Mouse (Mus musculus) neural tube, embryonic 11.5 days (tissue): ENCODE measurements around the gene Atp6v1g2. TPM values are rescaled to one million over a fixed set of nuclear protein-coding genes. Genes with fewer than 3 reads are reported as not detected.

Source experiments
- ATAC-seq: fragments of 200-750 bp; cut with Nextera tagmentation; 2 replicates; pipeline ENCODE4 v1.8.0; 2017; ENCODE audit warnings: moderate number of reproducible peaks, mild to moderate bottlenecking, moderate TSS enrichment, moderate library complexity; ENCODE audit not compliant: insufficient read depth, low FRiP score, low TSS enrichment
- DNase-seq: peaks from one replicate; pipeline ENCODE4 v3.0.0-alpha.2; 2015; ENCODE audit warnings: low spot score
- H3K27ac ChIP-seq: fragments of 300-500 bp; sonication (generic); 2 replicates; pipeline ENCODE4 v1.5.1; 2014; ENCODE audit warnings: low read depth, mild to moderate bottlenecking, low read length
- H3K27me3 ChIP-seq: fragments of 300-500 bp; sonication (generic); 2 replicates; pipeline ENCODE4 v1.6.1; 2014; ENCODE audit warnings: mild to moderate bottlenecking, low read length, mixed read lengths; ENCODE audit not compliant: control insufficient read depth, insufficient read depth
- H3K36me3 ChIP-seq: fragments of 300-500 bp; sonication (generic); 2 replicates; pipeline ENCODE4 v1.6.1; 2014; ENCODE audit warnings: mild to moderate bottlenecking, low read length, moderate library complexity, mixed read lengths; ENCODE audit not compliant: control insufficient read depth, insufficient read depth
- H3K4me1 ChIP-seq: fragments of 300-500 bp; sonication (generic); 2 replicates; pipeline ENCODE4 v1.6.1; 2014; ENCODE audit warnings: low read length, mixed read lengths; ENCODE audit not compliant: control insufficient read depth, insufficient read depth
- H3K4me2 ChIP-seq: fragments of 300-500 bp; sonication (generic); 2 replicates; pipeline ENCODE4 v1.6.1; 2014; ENCODE audit warnings: low read depth, mild to moderate bottlenecking, moderate library complexity
- H3K4me3 ChIP-seq: fragments of 300-500 bp; sonication (generic); 2 replicates; pipeline ENCODE4 v1.5.1; 2014; ENCODE audit warnings: low read depth, low read length
- H3K9ac ChIP-seq: fragments of 300-500 bp; sonication (generic); 2 replicates; pipeline ENCODE4 v1.6.1; 2014; ENCODE audit warnings: mild to moderate bottlenecking, low read length
- H3K9me3 ChIP-seq: fragments of 300-500 bp; sonication (generic); 2 replicates; pipeline ENCODE4 v1.6.1; 2016; ENCODE audit warnings: low read length; ENCODE audit not compliant: control insufficient read depth
- WGBS: fragments of 180-500 bp; shearing (Covaris S2); extraction: QIAGEN DNeasy Blood & Tissue Kit; methylation state at CpG from one replicate; pipeline ENCODE4 v1.1.7; 2014; 5-methylcytosine and 5-hydroxymethylcytosine counted together
- polyA plus RNA-seq: library from polyadenylated mRNA; unstranded; fragments of >200 nt; fragmentation: Nextera tagmentation; extraction: Ambion mirVana; gene quantifications from 2 replicates; pipeline ENCODE4 v1.2.1, GENCODE M21; 2014

Atp6v1g2 gene
- polyA plus RNA-seq, 1 experiment from 2014 or later: 16.8 TPM

DNA sequence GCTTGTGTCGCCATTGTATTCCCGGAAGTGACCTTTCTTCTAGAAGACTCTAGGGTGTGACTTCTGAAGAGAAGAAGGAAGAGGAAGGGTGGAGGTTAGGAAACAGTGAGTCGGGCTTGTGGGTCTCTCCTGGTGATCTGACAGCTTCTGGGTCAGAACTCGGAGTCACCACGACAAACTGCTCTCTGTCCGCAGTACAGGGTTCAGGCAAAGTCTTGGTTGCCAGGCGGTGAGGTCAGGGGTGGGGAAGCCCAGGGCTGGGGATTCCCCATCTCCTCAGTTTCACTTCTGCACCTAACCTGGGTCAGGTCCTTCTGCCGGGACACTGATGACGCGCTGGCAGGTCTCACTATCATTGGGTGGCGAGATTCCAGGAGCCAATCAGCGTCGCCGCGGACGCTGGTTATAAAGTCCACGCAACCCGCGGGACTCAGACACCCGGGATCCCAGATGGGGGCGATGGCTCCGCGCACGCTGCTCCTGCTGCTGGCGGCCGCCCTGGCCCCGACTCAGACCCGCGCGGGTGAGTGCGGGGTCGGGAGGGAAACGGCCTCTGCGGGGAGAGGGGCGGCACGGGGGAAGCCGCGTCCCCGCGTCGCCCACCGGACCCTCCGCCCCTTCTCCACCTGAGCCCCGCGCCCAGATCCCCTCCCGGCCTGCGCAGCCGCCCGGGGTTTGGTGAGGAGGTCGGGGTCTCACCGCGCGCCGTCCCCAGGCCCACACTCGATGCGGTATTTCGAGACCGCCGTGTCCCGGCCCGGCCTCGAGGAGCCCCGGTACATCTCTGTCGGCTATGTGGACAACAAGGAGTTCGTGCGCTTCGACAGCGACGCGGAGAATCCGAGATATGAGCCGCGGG lies 29.4 kb downstream of the Atp6v1g2 start, which contains the start of gene H2-D1:
H2-D1 (plus strand) TSS at position 67 of the 859 bp plus-strand sequence.
- DNase-seq (peak; percentile 86), ATAC-seq (peak; percentile 92)
- no peaks in the 10 kb centered on the region for H3K4me1 ChIP-seq
- H3K9ac ChIP-seq: peak within 1 kb of the TSS; percentile 73
- no peaks in the 10 kb centered on the region for H3K27me3 ChIP-seq
- no peaks in the 10 kb centered on the region for H3K36me3 ChIP-seq
- under 1% methylated on average over 71 of the region's 73 CpGs for WGBS
- H3K4me2 ChIP-seq: peak within 1 kb of the TSS; percentile 91
- H3K9me3 ChIP-seq: no peaks in the 10 kb centered on the region
- peak within 1 kb of the TSS; percentile 66 for H3K4me3 ChIP-seq
- no peak within 1 kb of the TSS for H3K27ac ChIP-seq

DNA sequence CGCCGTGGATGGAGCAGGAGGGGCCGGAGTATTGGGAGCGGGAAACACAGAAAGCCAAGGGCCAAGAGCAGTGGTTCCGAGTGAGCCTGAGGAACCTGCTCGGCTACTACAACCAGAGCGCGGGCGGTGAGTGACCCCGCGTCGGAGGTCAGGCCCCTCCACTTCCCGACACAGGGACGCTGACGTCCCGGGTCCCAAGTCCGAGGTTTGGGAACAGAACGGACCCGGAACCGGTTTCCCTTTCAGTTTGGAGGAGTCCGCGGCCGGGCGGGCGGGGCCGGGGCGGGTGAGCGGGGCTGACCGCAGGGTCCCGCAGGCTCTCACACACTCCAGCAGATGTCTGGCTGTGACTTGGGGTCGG lies 30.0 kb downstream of the Atp6v1g2 start:
- no peaks in the 10 kb centered on the region for H3K36me3 ChIP-seq
- WGBS: 3% methylated on average over 31 of the region's 31 CpGs

DNA sequence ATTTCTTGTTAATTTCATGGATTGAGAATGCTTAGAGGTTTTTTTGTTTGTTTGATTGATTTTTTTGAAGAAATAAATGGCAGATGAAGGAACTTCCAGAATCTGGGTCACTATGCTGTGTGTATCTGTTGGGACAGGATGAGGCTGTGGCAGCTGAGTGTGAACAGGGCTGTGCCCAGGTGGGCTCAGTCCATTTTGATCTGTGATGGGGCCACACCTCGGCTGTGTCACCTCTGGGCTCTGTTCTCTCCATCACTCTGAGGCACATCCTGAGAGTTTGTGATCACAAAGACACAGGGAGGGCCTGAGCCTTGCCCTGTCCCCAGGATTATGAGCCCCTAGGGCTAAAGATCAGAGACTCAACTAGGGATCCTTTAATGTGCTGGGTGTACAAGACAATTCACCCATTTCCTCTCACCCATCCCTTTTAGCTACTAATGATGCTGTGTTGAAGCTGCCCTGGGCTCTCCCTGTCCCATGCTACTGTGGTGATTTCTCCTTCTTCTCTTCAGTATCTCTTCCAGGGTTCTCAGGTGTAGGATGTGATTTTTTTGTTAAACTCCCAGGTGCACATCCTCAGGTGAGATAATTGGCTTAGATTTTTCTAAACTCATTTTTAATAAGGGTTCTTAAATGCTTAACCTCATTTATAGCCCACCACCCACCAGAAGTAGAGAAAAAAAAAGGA lies 34.1 kb downstream of the Atp6v1g2 start:
- DNase-seq: no peak
- no peaks in the 10 kb centered on the region for H3K4me1 ChIP-seq
- ATAC-seq: no peak
- H3K27ac ChIP-seq: no peak overlapping the region
- no peak overlapping the region for H3K4me2 ChIP-seq
- H3K27me3 ChIP-seq: no peaks in the 10 kb centered on the region
- H3K9me3 ChIP-seq: no peaks in the 10 kb centered on the region
- H3K4me3 ChIP-seq: no peak overlapping the region
- WGBS: 80% methylated on average over 1 of the region's 1 CpGs
- H3K9ac ChIP-seq: no peak overlapping the region
- no peaks in the 10 kb centered on the region for H3K36me3 ChIP-seq

More for the DNA sequence above, 30.0 kb downstream of the Atp6v1g2 start:
- H3K27me3 ChIP-seq: no peaks in the 10 kb centered on the region
- H3K9me3 ChIP-seq: no peaks in the 10 kb centered on the region
- peak; percentile 19 for DNase-seq
- no peak overlapping the region for H3K27ac ChIP-seq
- peak overlapping the region; percentile 66 for H3K4me3 ChIP-seq
- peak overlapping the region; percentile 91 for H3K4me2 ChIP-seq
- H3K9ac ChIP-seq: peak overlapping the region; percentile 73
- ATAC-seq: peak; percentile 37
- no peaks in the 10 kb centered on the region for H3K4me1 ChIP-seq

DNA sequence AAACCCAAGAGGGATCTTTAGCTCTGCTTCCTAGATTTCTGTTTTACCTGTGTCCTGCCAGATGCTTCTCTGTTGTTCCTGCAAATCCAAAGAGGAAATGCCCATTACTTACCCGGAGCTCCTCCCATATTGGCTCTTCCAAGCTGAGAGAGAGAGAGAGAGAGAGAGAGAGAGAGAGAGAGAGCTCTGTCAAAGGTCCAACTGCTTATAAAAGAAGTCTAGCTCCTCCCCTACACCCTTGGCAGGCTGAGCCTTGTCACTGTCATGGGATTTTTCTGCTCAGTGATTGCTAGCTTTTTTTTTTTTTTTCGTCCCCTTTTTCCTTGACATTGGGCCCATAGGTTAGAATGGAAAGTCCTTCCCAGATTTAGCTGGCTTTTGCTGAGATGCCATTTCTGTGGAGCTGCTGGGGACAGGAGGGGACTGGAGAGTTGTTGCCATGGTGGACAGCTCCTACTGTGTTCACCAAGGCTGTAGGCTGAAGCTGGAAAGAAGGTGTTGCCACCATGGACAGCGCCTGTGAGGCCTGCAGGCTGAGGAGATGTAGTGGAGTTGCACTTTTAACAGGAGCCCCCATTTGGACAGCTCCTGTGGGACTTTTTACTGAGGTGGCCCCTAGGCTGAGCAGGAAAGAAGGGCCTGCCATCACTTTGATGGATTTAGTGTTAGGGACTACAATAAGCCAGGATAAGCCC lies 36.3 kb downstream of the Atp6v1g2 start:
- DNase-seq: peak; percentile 37

DNA sequence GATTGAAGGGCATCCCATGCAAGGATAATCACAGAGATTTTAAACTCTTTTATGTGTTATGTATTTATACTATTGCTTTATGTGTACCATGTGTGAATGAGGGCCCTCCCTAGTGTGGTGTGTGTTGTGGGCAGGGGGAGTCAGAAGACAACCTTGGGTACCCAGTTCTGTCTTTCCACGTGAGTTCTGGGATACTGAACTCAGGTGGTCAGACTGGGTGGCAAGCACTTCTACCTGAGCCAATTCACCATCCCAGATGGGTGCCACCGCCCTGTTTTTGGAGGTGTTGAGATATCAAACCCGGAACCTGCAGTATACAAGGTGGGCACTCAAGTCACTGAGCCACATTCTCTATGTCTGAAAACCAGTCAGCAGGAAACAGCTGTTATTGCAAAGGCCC lies 38.8 kb downstream of the Atp6v1g2 start:
- Histone ChIP-seq H3K4me2 (no peak overlapping the region), H3K9ac (no peak overlapping the region), H3K27ac (no peak overlapping the region), H3K4me3 (no peak overlapping the region), H3K4me1 (no peaks in the 10 kb centered on the region), H3K9me3 (no peaks in the 10 kb centered on the region), H3K27me3 (0 out of 2 replicates have a peak, but pooled peaks cover 6% of the 10 kb centered on the region), H3K36me3 (no peaks in the 10 kb centered on the region)
- DNase-seq (no peak), ATAC-seq (no peak)
- 69% methylated on average over 3 of the region's 3 CpGs for WGBS

More for the DNA sequence above, 36.3 kb downstream of the Atp6v1g2 start:
- no peaks in the 10 kb centered on the region for H3K4me1 ChIP-seq
- no peaks in the 10 kb centered on the region for H3K9me3 ChIP-seq
- H3K9ac ChIP-seq: no peak overlapping the region
- H3K36me3 ChIP-seq: no peaks in the 10 kb centered on the region
- WGBS: 33% methylated on average over 3 of the region's 3 CpGs
- H3K4me3 ChIP-seq: no peak overlapping the region
- no peak for ATAC-seq
- H3K27ac ChIP-seq: no peak overlapping the region
- H3K4me2 ChIP-seq: no peak overlapping the region
- H3K27me3 ChIP-seq: no peaks in the 10 kb centered on the region

DNA sequence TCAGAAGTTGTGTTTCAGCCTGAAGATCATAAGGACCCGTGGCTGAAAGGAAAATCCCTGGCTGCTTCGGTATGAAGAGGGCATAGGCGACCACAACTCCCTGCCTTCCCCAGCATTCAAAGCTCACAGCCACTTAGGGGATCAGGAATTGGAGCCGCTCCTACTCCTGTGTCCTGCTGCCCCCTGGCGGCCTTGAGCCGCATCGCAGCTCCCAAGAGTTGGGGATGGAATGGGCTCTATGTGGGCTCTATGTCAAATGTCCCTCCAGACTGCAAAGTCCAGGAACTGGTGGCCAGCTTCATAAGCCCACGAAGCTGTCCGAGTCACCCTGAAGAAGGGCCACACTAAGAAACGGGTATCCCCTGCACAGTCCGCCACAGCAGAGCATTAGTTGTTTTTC lies 41.3 kb downstream of the Atp6v1g2 start:
- peak; percentile 88 for DNase-seq
- ATAC-seq: 0 out of 2 replicates have a peak, but pooled peaks have one; percentile 6
- no peaks in the 10 kb centered on the region for H3K4me1 ChIP-seq
- no peak overlapping the region for H3K9ac ChIP-seq
- no peaks in the 10 kb centered on the region for H3K9me3 ChIP-seq
- 7% methylated on average over 11 of the region's 11 CpGs for WGBS
- H3K4me3 ChIP-seq: no peak overlapping the region
- 0 out of 2 replicates have a peak, but pooled peaks cover 6% of the 10 kb centered on the region for H3K27me3 ChIP-seq
- H3K36me3 ChIP-seq: no peaks in the 10 kb centered on the region
- H3K27ac ChIP-seq: no peak overlapping the region
- no peak overlapping the region for H3K4me2 ChIP-seq

DNA sequence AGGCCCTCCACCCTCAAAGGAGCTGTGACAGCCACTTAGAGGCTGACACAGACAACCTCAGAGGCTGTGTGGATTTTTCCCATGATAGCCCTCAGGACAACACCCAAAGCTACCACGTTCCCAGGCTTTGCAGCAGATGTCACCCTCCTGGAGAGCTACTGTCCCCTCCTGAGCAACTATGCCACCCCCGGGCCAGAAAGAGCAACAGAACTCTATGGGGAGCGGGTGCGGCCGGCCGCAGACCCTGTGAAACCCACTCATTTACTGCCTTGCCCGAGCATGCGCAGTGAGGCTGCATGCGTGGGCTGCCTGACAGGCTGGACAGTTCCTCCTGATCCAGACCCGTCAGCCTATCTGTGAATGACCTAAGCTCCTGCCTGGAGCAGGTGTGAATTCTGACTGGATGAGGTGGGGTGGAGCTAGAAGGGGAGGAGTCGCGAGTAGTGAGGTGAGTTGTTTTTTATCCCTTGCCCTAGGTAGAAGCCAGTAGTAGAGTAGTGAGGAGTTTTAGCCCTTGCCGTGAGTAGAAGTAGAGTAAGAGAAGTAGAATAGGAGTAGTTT lies 42.9 kb downstream of the Atp6v1g2 start:
- H3K9me3 ChIP-seq: no peaks in the 10 kb centered on the region
- H3K4me3 ChIP-seq: no peak overlapping the region
- ATAC-seq (no peak), DNase-seq (no peak)
- no peaks in the 10 kb centered on the region for H3K4me1 ChIP-seq
- H3K9ac ChIP-seq: no peak overlapping the region
- WGBS: 21% methylated on average over 13 of the region's 13 CpGs
- H3K27me3 ChIP-seq: 0 out of 2 replicates have a peak, but pooled peaks cover 6% of the 10 kb centered on the region
- no peaks in the 10 kb centered on the region for H3K36me3 ChIP-seq
- no peak overlapping the region for H3K27ac ChIP-seq
- H3K4me2 ChIP-seq: no peak overlapping the region

DNA sequence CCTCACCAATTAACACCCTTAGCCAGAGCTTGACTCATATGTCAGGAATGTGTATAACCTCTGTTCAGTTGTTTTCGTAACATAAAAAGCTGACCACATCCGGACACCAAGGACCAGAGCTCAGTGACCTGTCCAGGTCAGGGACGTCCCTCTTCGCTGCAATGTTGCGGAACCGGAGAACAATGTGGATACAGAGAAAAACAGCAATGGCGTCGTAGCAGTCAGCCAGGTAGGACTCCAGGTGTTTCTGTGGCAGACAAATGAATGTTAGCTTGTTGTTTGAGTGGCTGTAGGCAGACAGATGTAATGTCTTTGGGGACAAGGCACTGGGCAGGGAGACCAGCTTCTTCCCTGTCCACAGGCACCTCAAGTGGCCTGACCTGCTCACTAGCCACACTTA lies 44.6 kb downstream of the Atp6v1g2 start:
- Histone ChIP-seq H3K27ac (no peak overlapping the region), H3K4me2 (no peak overlapping the region), H3K9ac (no peak overlapping the region), H3K4me1 (no peaks in the 10 kb centered on the region), H3K36me3 (no peaks in the 10 kb centered on the region), H3K9me3 (no peaks in the 10 kb centered on the region), H3K27me3 (0 out of 2 replicates have a peak, but pooled peaks cover 6% of the 10 kb centered on the region), H3K4me3 (no peak overlapping the region)
- ATAC-seq (no peak), DNase-seq (no peak)
- WGBS: 91% methylated on average over 8 of the region's 8 CpGs
